Mouse (Mus musculus): ENCODE measurements around the gene Ebf1.

- TF ChIP-seq CTCF (IDR thresholded peaks at IDR 0.05; ENCODE audit: low read depth) = no peak
- no peak for TF ChIP-seq EP300 (IDR thresholded peaks at IDR 0.05; ENCODE audit: low read depth)
These were observed 186.9 kb downstream of the Ebf1 start for GRCm38 (mm10) chr11:44804046-44804445.
